Mouse (Mus musculus): ENCODE measurements around the gene Cacna2d4.

DNA sequence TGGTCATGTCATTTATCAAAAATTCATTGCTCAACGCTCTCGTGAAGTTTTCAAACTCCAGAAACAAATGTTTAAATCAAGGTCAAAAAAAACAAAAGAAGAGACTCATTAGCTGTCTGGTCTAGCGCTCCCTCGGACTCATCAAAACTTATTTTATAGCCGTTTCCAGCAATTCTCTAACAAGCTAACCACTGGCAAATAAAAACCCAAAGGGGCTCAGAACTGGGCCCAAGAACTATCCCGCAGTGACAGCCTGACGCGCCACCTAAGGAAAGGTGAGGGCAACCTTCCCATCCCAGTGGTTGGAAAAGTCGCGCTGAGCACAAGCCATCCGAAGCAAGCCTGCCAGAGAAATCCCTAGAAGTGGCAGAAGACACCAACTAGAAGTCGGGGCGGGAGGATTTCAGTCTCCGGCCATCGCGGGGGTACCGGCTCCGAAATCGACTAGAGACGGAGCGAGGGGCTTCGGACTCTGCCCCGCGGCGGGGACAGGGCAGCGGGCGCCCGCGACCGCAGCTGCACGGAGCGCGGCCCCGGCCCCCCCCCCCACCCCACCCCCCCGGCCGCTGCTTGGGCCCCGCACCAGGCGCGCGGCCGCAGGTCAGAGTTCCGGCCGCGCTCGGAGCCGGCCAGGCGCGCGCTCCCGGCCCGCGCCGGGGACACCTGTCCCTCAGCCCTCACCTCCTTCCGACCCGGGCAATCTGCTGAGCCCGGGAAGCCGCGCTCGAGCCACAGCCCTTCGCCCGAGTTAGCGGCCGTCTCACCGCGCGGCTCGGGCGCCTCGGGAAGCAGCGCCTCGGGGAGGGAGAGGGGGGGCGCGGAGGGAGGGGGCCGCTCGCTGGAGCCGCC, 151.7 kb downstream of the Cacna2d4 start:
- no peak for TF ChIP-seq CTCF (IDR thresholded peaks at IDR 0.05; ENCODE audit: borderline replicate concordance, control insufficient read depth, extremely low read depth, insufficient read depth, low read length, poor library complexity)
- TF ChIP-seq POLR2A (IDR thresholded peaks at IDR 0.05; ENCODE audit: control insufficient read depth, extremely low read depth, insufficient read depth, low read length, poor library complexity), result no peak
